Mouse (Mus musculus) embryonic fibroblast, embryonic 13.5 days (primary cell): ENCODE data around the gene Arl6ip4.

Experiments used
- CTCF ChIP-seq: IDR thresholded peaks from 2 replicates; pipeline ENCODE4 v1.5.1; 2011; ENCODE audit warnings: mild to moderate bottlenecking, control low read depth, low read length, moderate library complexity, borderline replicate concordance; ENCODE audit not compliant: insufficient read depth
- POLR2A ChIP-seq: IDR thresholded peaks from 2 replicates; pipeline ENCODE4 v1.6.1; 2011; ENCODE audit warnings: low read depth, mild to moderate bottlenecking, control low read depth, low read length, moderate library complexity

DNA sequence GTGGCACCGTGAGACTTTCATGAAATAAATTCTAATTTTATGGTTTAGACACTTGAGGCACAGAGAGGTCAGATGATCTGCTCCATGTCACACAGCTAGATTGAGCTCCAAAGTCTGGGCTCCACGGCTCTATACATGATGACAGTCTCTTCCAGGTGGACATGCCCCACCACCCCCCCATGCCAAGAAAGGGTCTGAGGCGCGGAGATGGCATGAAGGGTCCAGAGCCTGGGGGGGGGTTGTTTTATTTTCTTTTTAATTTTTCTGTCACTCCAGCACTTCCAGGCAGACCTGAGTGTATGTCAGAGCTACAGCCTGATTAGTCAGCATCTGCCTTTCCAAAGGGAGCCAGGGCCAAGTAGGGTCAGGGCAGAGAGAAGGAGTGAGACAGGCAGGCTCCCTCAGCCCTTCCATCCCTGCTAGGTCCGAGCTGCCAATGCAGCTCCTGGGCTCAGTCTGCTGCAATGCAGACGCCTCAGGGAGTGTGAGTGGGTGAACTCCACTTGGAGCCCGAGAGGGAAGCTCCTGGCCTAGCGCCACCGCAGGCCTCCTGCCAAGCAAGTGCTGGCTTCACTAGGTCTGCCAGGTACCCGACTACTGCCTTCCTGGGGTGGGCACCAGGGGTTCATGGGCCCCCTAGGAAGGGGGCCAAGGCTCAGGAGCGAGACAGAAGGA is 22.6 kb upstream of the Arl6ip4 start:
- TF ChIP-seq CTCF (no peak), POLR2A (no peak)
